Mouse (Mus musculus) embryonic facial prominence, embryonic 13.5 days (tissue): ENCODE results near the gene Efemp2. TPM values are rescaled to one million over a fixed set of nuclear protein-coding genes. Genes with fewer than 3 reads are reported as not detected.

Experiments
- ATAC-seq: fragments of 200-750 bp; cut with Nextera tagmentation; 2 replicates; pipeline ENCODE4 v1.8.0; 2017; ENCODE audit warnings: low read depth; ENCODE audit not compliant: insufficient number of reproducible peaks, insufficient read depth, low FRiP score, low TSS enrichment
- H3K27ac ChIP-seq: fragments of 300-500 bp; sonication (generic); 2 replicates; pipeline ENCODE4 v1.5.1; 2015; ENCODE audit warnings: moderate library complexity, mild to moderate bottlenecking, inconsistent platforms
- H3K27me3 ChIP-seq: fragments of 300-500 bp; sonication (generic); 2 replicates; pipeline ENCODE4 v1.6.1; 2015; ENCODE audit warnings: mild to moderate bottlenecking, inconsistent platforms
- H3K36me3 ChIP-seq: fragments of 300-500 bp; sonication (generic); 2 replicates; pipeline ENCODE4 v1.6.1; 2015; ENCODE audit warnings: mild to moderate bottlenecking, inconsistent platforms
- H3K4me1 ChIP-seq: fragments of 300-500 bp; sonication (generic); 2 replicates; pipeline ENCODE4 v1.6.1; 2015; ENCODE audit warnings: inconsistent platforms
- H3K4me2 ChIP-seq: fragments of 300-500 bp; sonication (generic); 2 replicates; pipeline ENCODE4 v1.6.1; 2015; ENCODE audit warnings: moderate library complexity, mild to moderate bottlenecking, inconsistent platforms
- H3K4me3 ChIP-seq: fragments of 300-500 bp; sonication (generic); 2 replicates; pipeline ENCODE4 v1.5.1; 2015; ENCODE audit warnings: mild to moderate bottlenecking, inconsistent platforms
- H3K9ac ChIP-seq: fragments of 300-500 bp; sonication (generic); 2 replicates; pipeline ENCODE4 v1.6.1; 2015; ENCODE audit warnings: mild to moderate bottlenecking, inconsistent platforms
- H3K9me3 ChIP-seq: fragments of 300-500 bp; sonication (generic); 2 replicates; pipeline ENCODE4 v1.6.1; 2016; ENCODE audit warnings: inconsistent platforms
- WGBS: fragments of 180-500 bp; shearing (Covaris S2); methylation state at CpG from one replicate; pipeline ENCODE4 v1.1.7; 2015; ENCODE audit warnings: mixed read lengths; 5-methylcytosine and 5-hydroxymethylcytosine counted together
- polyA plus RNA-seq: library from polyadenylated mRNA; unstranded; fragments of >200 nt; fragmentation: Nextera tagmentation; extraction: Ambion mirVana; gene quantifications from 2 replicates; pipeline ENCODE4 v1.2.1, GENCODE M21; 2015

Gene Efemp2
- 200 and 207 TPM in 2 replicates for polyA plus RNA-seq

GRCm38 (mm10) chr19:5473720-5474119 lies at the start of gene Efemp2:
TSS of gene Efemp2 (plus strand) at chr19:5473954.
- H3K4me2 ChIP-seq: peak within 1 kb of the TSS; percentile 91
- under 1% methylated on average over 22 of the region's 22 CpGs for WGBS
- H3K9ac ChIP-seq: peak within 1 kb of the TSS; percentile 93
- peak within 1 kb of the TSS; percentile 95 for H3K27ac ChIP-seq
- peaks cover 21% of the 10 kb centered on the region for H3K36me3 ChIP-seq
- H3K9me3 ChIP-seq: no peaks in the 10 kb centered on the region
- peak; percentile 65 for ATAC-seq
- H3K27me3 ChIP-seq: no peaks in the 10 kb centered on the region
- H3K4me3 ChIP-seq: peak within 1 kb of the TSS; percentile 75
- peaks cover 29% of the 10 kb centered on the region for H3K4me1 ChIP-seq

DNA sequence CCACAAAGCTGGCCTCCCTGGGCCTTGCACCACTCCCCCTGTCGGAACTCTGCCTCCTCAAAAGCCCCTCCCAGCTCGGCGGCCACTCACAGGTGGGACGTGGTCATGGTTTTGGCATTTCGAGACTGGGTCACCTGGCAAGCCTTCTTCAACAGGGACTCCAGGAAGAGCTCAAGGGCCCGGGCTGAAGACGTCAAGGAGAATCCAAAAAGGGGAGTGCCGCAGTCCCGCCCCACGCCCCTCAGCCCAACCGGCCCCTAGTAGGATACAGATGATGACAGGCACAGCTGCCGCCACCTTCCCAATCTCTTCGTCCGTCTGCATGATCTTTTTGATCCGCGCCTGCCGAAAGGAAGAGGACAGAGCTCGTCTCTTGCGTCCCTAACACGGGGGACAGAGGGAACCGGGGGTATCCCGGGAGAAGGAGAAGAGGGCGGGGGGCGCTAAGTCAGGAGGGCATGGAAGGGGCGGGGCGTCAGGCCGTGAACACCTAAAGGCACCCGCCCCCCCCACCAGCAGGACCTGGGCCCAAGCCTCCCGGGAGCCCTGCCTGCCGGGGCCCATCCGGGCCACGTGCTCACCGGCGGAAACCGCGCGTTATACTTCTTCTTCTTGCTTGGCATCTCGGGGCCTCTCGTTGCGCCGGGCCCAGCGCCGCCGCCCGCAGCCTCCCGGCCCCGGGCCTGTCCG lies 49.5 kb upstream of the Efemp2 start:
- no peaks in the 10 kb centered on the region for H3K9me3 ChIP-seq
- no peaks in the 10 kb centered on the region for H3K27me3 ChIP-seq
- peak; percentile 60 for ATAC-seq
- H3K4me1 ChIP-seq: peaks cover 37% of the 10 kb centered on the region
- peaks cover 58% of the 10 kb centered on the region for H3K36me3 ChIP-seq
- WGBS: under 1% methylated on average over 47 of the region's 48 CpGs
- H3K4me3 ChIP-seq: peak overlapping the region; percentile 72
- peak overlapping the region; percentile 90 for H3K27ac ChIP-seq
- H3K4me2 ChIP-seq: peak overlapping the region; percentile 79
- H3K9ac ChIP-seq: peak overlapping the region; percentile 85

DNA sequence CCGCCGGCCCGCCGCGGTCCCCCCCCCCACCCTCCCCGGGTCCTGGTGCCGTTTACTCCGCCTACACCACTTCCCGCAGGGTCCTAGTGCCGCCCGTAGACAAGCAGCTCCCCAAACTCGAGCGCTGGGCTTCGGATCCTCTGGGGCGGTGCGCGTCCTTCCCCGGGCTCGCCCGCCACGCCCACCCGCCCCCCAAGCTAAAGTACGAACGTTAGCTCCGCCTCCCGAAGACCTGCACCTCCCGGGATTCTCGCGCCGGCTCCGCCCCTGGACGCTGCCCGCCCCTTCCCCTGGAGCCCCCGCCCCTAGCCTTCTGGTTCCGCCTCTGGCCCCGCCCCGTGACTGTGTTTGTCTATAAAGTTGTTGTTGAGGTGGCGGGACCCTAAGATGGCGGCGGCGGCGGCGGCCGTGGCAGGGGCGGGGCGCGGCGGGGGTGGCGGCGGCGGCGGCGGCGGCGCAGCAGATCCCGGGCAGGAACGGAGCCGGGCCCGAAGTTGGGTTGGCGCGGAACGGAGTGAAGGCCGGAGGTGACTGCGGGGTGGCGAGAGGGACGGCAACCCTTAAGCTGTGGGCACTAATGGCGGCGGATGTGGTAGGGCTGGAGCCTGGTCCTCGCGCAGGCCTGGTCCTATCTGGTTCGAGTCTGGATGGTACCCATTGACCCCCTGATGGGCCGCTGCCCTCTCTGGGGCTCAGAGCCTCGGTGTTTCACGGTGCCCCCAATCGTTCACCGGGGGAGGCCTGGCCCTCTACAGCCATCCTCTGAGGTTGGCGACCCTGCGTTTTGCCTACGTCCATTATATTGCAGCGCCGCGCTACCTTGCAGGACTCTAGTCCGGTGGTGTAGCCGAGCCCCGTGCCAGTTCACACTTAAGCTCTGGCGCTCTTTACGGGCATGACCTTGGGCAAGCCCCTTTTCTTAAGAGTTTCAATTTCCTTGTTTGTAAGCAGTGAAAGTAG lies 48.7 kb upstream of the Efemp2 start, which contains the start of the genes Drap1 and AI837181:
Gene Drap1, minus strand, starts transcription at position 198 of the 960 bp plus-strand sequence.
Gene AI837181, plus strand, starts transcription at position 363 of the 960 bp plus-strand sequence.
- peak within 1 kb of the TSS; percentile 79 for H3K4me2 ChIP-seq
- H3K27me3 ChIP-seq: no peaks in the 10 kb centered on the region
- H3K9me3 ChIP-seq: no peaks in the 10 kb centered on the region
- H3K4me3 ChIP-seq: peak within 1 kb of the TSS; percentile 72
- H3K36me3 ChIP-seq: peaks cover 53% of the 10 kb centered on the region
- H3K4me1 ChIP-seq: peaks cover 37% of the 10 kb centered on the region
- peak; percentile 93 for ATAC-seq
- under 1% methylated on average over 66 of the region's 87 CpGs for WGBS
- peak within 1 kb of the TSS; percentile 93 for H3K9ac ChIP-seq
- peak within 1 kb of the TSS; percentile 90 for H3K27ac ChIP-seq

DNA sequence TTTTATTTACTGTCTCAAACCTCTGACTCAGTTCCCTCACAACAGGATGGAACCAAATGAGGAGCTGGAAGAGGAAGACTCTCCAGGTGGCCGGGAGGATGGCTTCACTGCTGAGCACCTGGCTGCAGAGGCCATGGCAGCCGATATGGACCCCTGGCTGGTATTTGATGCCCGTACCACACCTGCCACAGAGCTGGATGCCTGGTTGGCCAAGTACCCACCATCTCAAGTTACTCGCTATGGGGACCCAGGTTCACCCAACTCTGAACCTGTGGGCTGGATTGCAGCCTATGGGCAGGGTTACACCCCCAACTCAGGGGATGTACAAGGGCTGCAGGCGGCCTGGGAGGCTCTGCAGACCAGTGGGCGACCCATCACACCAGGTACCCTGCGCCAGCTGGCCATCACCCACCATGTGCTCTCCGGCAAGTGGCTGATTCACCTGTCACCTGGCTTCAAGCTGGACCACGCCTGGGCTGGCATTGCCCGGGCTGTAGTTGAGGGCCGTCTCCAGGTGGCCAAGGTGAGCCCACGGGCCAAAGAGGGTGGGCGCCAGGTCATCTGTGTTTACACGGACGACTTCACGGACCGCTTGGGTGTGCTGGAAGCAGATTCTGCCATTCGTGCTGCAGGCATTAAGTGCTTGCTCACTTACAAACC lies 47.7 kb upstream of the Efemp2 start:
- H3K27ac ChIP-seq: no peak overlapping the region
- H3K9me3 ChIP-seq: no peaks in the 10 kb centered on the region
- H3K27me3 ChIP-seq: no peaks in the 10 kb centered on the region
- ATAC-seq: no peak
- peaks cover 37% of the 10 kb centered on the region for H3K4me1 ChIP-seq
- peak overlapping the region; percentile 72 for H3K4me3 ChIP-seq
- H3K4me2 ChIP-seq: peak overlapping the region; percentile 79
- peak overlapping the region; percentile 93 for H3K9ac ChIP-seq
- 89% methylated on average over 18 of the region's 18 CpGs for WGBS
- H3K36me3 ChIP-seq: peaks cover 44% of the 10 kb centered on the region

- peak overlapping the region; percentile 72 for H3K4me3 ChIP-seq
- no peak for ATAC-seq
- H3K9ac ChIP-seq: peak overlapping the region; percentile 93
- H3K27me3 ChIP-seq: no peaks in the 10 kb centered on the region
- H3K27ac ChIP-seq: no peak overlapping the region
- H3K4me1 ChIP-seq: peaks cover 37% of the 10 kb centered on the region
- H3K36me3 ChIP-seq: peaks cover 37% of the 10 kb centered on the region
- H3K9me3 ChIP-seq: no peaks in the 10 kb centered on the region
- H3K4me2 ChIP-seq: peak overlapping the region; percentile 79
- WGBS: 91% methylated on average over 13 of the region's 13 CpGs
Observed at GRCm38 (mm10) chr19:5426640-5427290, 47.0 kb upstream of the Efemp2 start.

GRCm38 (mm10) chr19:5428083-5428482 lies 45.7 kb upstream of the Efemp2 start:
- no peak overlapping the region for H3K9ac ChIP-seq
- 73% methylated on average over 2 of the region's 2 CpGs for WGBS

GRCm38 (mm10) chr19:5429219-5429618 lies 44.5 kb upstream of the Efemp2 start:
- no peaks in the 10 kb centered on the region for H3K27me3 ChIP-seq
- H3K9ac ChIP-seq: 0 out of 2 replicates have a peak overlapping the region, but pooled peaks have one; percentile 6
- H3K4me1 ChIP-seq: peaks cover 35% of the 10 kb centered on the region
- no peak overlapping the region for H3K4me2 ChIP-seq
- H3K27ac ChIP-seq: 0 out of 2 replicates have a peak overlapping the region, but pooled peaks have one; percentile 33
- ATAC-seq: no peak
- H3K4me3 ChIP-seq: no peak overlapping the region
- H3K9me3 ChIP-seq: no peaks in the 10 kb centered on the region
- 83% methylated on average over 4 of the region's 4 CpGs for WGBS
- peaks cover 22% of the 10 kb centered on the region for H3K36me3 ChIP-seq

More at GRCm38 (mm10) chr19:5428083-5428482, 45.7 kb upstream of the Efemp2 start:
- Histone ChIP-seq H3K27ac (peak overlapping the region; percentile 48; the same call in 1 of the 2 replicates), H3K27me3 (no peaks in the 10 kb centered on the region), H3K4me2 (no peak overlapping the region), H3K36me3 (peaks cover 24% of the 10 kb centered on the region), H3K4me3 (no peak overlapping the region), H3K4me1 (peaks cover 34% of the 10 kb centered on the region), H3K9me3 (no peaks in the 10 kb centered on the region)
- no peak for ATAC-seq

DNA sequence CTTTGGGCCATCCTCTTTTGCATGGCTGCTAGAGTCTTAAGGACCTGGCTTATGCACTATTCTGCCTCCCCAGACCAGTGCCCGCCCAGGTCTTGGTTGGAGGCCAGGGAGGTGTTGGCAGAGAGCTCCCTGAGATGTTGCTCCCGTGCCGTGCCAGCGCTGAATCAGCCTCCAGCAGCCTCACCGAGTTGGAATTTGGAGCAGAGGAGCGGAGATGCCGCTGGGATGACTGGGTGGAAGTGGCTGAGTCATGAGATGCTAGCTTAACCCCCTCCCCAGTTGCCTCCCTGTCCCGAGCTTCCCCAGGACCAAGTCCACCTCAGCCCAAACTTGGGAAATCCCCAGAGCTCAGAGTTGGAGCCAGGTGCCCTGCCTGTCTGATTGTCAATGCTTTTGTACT lies 43.9 kb upstream of the Efemp2 start:
- ATAC-seq: no peak
- Histone ChIP-seq H3K4me3 (no peak overlapping the region), H3K27ac (no peak overlapping the region), H3K4me2 (no peak overlapping the region), H3K9ac (no peak overlapping the region), H3K36me3 (peaks cover 22% of the 10 kb centered on the region), H3K9me3 (no peaks in the 10 kb centered on the region), H3K27me3 (no peaks in the 10 kb centered on the region), H3K4me1 (peaks cover 35% of the 10 kb centered on the region)
- WGBS: 73% methylated on average over 8 of the region's 8 CpGs

DNA sequence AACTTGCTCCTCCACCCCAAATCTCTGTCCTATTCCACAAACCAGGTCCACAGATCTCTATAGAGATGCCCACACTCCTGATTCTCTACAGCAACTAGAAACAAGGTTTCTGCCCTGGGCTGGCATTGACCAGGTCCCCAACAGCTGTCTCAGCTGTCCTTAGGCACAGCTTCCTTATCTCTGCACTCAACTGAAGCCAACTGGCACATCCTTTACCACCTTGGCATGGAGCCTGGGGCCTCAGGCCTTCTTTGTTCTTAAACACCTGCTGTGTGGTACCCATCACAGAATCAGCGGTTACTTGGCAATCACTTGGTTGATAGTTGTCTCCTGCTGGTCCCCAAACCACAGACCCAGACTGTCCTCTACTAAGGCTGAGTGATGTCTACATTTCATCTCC lies 43.3 kb upstream of the Efemp2 start:
- Histone ChIP-seq H3K27ac (no peak overlapping the region), H3K4me1 (peaks cover 35% of the 10 kb centered on the region), H3K36me3 (peaks cover 22% of the 10 kb centered on the region), H3K9me3 (no peaks in the 10 kb centered on the region), H3K4me2 (no peak overlapping the region), H3K9ac (no peak overlapping the region), H3K4me3 (no peak overlapping the region), H3K27me3 (no peaks in the 10 kb centered on the region)
- no peak for ATAC-seq
- 87% methylated on average over 1 of the region's 1 CpGs for WGBS

GRCm38 (mm10) chr19:5431911-5432464 lies 41.8 kb upstream of the Efemp2 start:
- no peaks in the 10 kb centered on the region for H3K9me3 ChIP-seq
- H3K4me3 ChIP-seq: no peak overlapping the region
- peak overlapping the region; percentile 7; the same call in 1 of the 2 replicates for H3K9ac ChIP-seq
- H3K27me3 ChIP-seq: no peaks in the 10 kb centered on the region
- H3K4me2 ChIP-seq: no peak overlapping the region
- H3K36me3 ChIP-seq: peaks cover 10% of the 10 kb centered on the region
- H3K4me1 ChIP-seq: peaks cover 22% of the 10 kb centered on the region
- no peak for ATAC-seq
- 74% methylated on average over 4 of the region's 4 CpGs for WGBS
- no peak overlapping the region for H3K27ac ChIP-seq
